Comparison of ENCODE assay signal across 8 mouse cellular contexts in the genomic region with DNA sequence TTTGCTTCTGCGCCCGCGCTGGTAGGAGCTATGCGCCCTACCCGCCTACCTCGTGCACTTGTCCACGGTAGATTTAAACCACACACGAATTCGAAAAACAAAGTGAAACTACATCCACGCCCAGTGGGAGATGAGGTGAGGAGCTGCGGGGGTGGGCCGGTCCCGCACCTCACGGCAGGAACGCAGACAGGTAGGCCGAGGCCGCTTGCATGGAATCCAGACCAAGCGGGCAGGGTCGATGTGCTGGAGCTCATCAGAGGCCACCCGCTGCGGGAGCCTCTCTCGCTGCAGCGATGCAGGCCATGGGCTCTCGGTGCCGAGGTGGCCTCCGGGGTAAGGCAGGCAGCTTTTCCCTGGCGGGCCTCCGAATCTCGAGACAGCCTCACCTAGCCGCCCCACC. TPM values are rescaled to one million over a fixed set of nuclear protein-coding genes. Genes with fewer than 3 reads are reported as not detected.
DNase-seq lines count a peak whose midpoint lies in the region; ATAC-seq and TF ChIP-seq lines count a peak whose summit lies in the region.

No protein-coding gene starts in this region.

- no peak overlapping the region for H3K9ac ChIP-seq in heart, postnatal 0 days (replicated peaks; ENCODE audit: low read depth, low read length)
- H3K9ac ChIP-seq in liver, embryonic 12.5 days = no peak overlapping the region
- no peak overlapping the region for H3K9ac ChIP-seq in stomach, embryonic 16.5 days (ENCODE audit: low read length)

- H3K27me3 ChIP-seq in megakaryocyte, embryonic 14.5 days (replicated peaks) = peaks cover 81% of the 10 kb centered on the region
- H3K27me3 ChIP-seq in heart, postnatal 0 days (ENCODE audit: control insufficient read depth, insufficient read depth, low read length) = peaks cover 87% of the 10 kb centered on the region
- peaks cover 87% of the 10 kb centered on the region for H3K27me3 ChIP-seq in liver, embryonic 12.5 days (replicated peaks)
- peaks cover 81% of the 10 kb centered on the region for H3K27me3 ChIP-seq in stomach, embryonic 16.5 days (ENCODE audit: control insufficient read depth, insufficient read depth, low read length)

- WGBS in heart, postnatal 0 days = 2% methylated on average over 28 of the region's 30 CpGs
- 1% methylated on average over 30 of the region's 30 CpGs for WGBS in liver, embryonic 12.5 days (ENCODE audit: insufficient replicate concordance)
- WGBS in stomach, embryonic 16.5 days = 2% methylated on average over 30 of the region's 30 CpGs

- no peak for TF ChIP-seq CTCF in heart, postnatal 0 days (IDR thresholded peaks at IDR 0.05; ENCODE audit: low read depth)

- H3K9me3 ChIP-seq in megakaryocyte, embryonic 14.5 days = peaks cover 27% of the 10 kb centered on the region; the same call in 1 of the 2 replicates
- no peaks in the 10 kb centered on the region for H3K9me3 ChIP-seq in heart, postnatal 0 days (replicated peaks; ENCODE audit: control insufficient read depth, low read length)
- H3K9me3 ChIP-seq in liver, embryonic 12.5 days (replicated peaks) = no peaks in the 10 kb centered on the region
- no peaks in the 10 kb centered on the region for H3K9me3 ChIP-seq in stomach, embryonic 16.5 days (replicated peaks; ENCODE audit: control insufficient read depth, low read length)

- no peak for ATAC-seq in megakaryocyte, adult 5-6 weeks (ENCODE audit: poor library complexity, severe bottlenecking)
- no peak for ATAC-seq in heart, postnatal 0 days (ENCODE audit: insufficient read depth, low read depth)
- no peak for ATAC-seq in liver, embryonic 12.5 days
- no peak for ATAC-seq in stomach, embryonic 16.5 days (ENCODE audit: insufficient read depth, low FRiP score)

- H3K27ac ChIP-seq in heart, postnatal 0 days (ENCODE audit: low read depth) = no peak overlapping the region
- H3K27ac ChIP-seq in liver, embryonic 12.5 days = no peak overlapping the region
- H3K27ac ChIP-seq in stomach, embryonic 16.5 days (ENCODE audit: low read length) = no peak overlapping the region

- H3K4me2 ChIP-seq in heart, postnatal 0 days (ENCODE audit: low read depth, low read length) = peak overlapping the region; percentile 70
- H3K4me2 ChIP-seq in liver, embryonic 12.5 days = peak overlapping the region; percentile 85
- H3K4me2 ChIP-seq in stomach, embryonic 16.5 days (ENCODE audit: low read depth, low read length) = peak overlapping the region; percentile 96

- H3K4me3 ChIP-seq in megakaryocyte, embryonic 14.5 days (replicated peaks) = peak overlapping the region; percentile 91
- H3K4me3 ChIP-seq in heart, postnatal 0 days (ENCODE audit: low read depth, low read length) = peak overlapping the region; percentile 44
- H3K4me3 ChIP-seq in liver, embryonic 12.5 days = peak overlapping the region; percentile 53
- peak overlapping the region; percentile 55 for H3K4me3 ChIP-seq in stomach, embryonic 16.5 days (replicated peaks; ENCODE audit: low read length)

- peak; percentile 14 for DNase-seq in adrenal gland, adult 2 months
- DNase-seq in adrenal gland, postnatal 10 days = no peak
- no peak for DNase-seq in heart, postnatal 0 days (ENCODE audit: low spot score)
- DNase-seq in gastrocnemius, adult 8-10 months (ENCODE audit: low spot score in 2 of 2) = no peak

- no peaks in the 10 kb centered on the region for H3K36me3 ChIP-seq in megakaryocyte, embryonic 14.5 days (replicated peaks; ENCODE audit: low read length)
- H3K36me3 ChIP-seq in heart, postnatal 0 days (replicated peaks; ENCODE audit: control insufficient read depth, insufficient read depth, low read length) = no peaks in the 10 kb centered on the region
- H3K36me3 ChIP-seq in liver, embryonic 12.5 days = no peaks in the 10 kb centered on the region
- H3K36me3 ChIP-seq in stomach, embryonic 16.5 days (ENCODE audit: control insufficient read depth, insufficient read depth, low read length) = no peaks in the 10 kb centered on the region

- no peak for TF ChIP-seq EP300 in heart, postnatal 0 days (IDR thresholded peaks at IDR 0.05; ENCODE audit: low read depth)

- peaks cover 42% of the 10 kb centered on the region for H3K4me1 ChIP-seq in megakaryocyte, embryonic 14.5 days
- peaks cover 20% of the 10 kb centered on the region for H3K4me1 ChIP-seq in heart, postnatal 0 days (ENCODE audit: control insufficient read depth, insufficient read depth)
- H3K4me1 ChIP-seq in liver, embryonic 12.5 days = peaks cover 21% of the 10 kb centered on the region
- peaks cover 26% of the 10 kb centered on the region for H3K4me1 ChIP-seq in stomach, embryonic 16.5 days (ENCODE audit: control insufficient read depth, insufficient read depth, low read length)

RNA-seq across cellular contexts. Expression of gene Cbln1, which starts 0.9 kb away (rescaled TPM):
- total RNA-seq in adrenal gland, adult 2 months (2021) = under 1 TPM in 1 of 2 experiments, not detected in 1; 0.52 TPM
- 0.65 and 0.82 TPM in 2 replicates for polyA plus RNA-seq in adrenal gland, adult 2 months (2012; rRNA removed)
- total RNA-seq in adrenal gland, postnatal 10 days (2021) = under 1 TPM; 0.33 to 0.60 TPM
- not detected in 2 replicates for polyA plus RNA-seq in megakaryocyte, embryonic 14.5 days (2012; ENCODE audit: insufficient read depth, low replicate concordance)
- 0.04 TPM in 1 of 2 replicates, not detected in the other for total RNA-seq in megakaryocyte, adult 5-6 weeks (2015)
- not detected in 2 replicates for total RNA-seq in megakaryocyte, adult 5-6 weeks (2017)
- not detected in 2 replicates for total RNA-seq in heart, postnatal 0 days (2014; rRNA removed; ENCODE audit: low replicate concordance)
- polyA plus RNA-seq in heart, postnatal 0 days (2015; fragmentation: Nextera tagmentation; extraction: Ambion mirVana) = 0.08 TPM in 1 of 2 replicates, not detected in the other
- not detected in 2 replicates for polyA plus RNA-seq in liver, embryonic 12.5 days (2016; fragmentation: Nextera tagmentation; extraction: Ambion mirVana)
- polyA plus RNA-seq in stomach, embryonic 16.5 days (2015; fragmentation: Nextera tagmentation; extraction: Ambion mirVana) = 0.12 and 0.14 TPM in 2 replicates
- total RNA-seq in gastrocnemius, adult 8-10 months (2022) = not detected
